Comparison of ENCODE assay signal across 11 mouse cellular contexts in genomic region chr15:6259957-6260740, GRCm38 (mm10). TPM values are rescaled to one million over a fixed set of nuclear protein-coding genes. Genes with fewer than 3 reads are reported as not detected.
DNase-seq lines count a peak whose midpoint lies in the region; ATAC-seq and TF ChIP-seq lines count a peak whose summit lies in the region.
"Had no signal": no experiment of that assay in that cellular context is flagged by ENCODE, and none has a peak within 500 bp of the region (broad histone marks: within the 10 kb centered on the region; RNA-seq: fewer than 3 reads in every experiment).

No protein-coding gene starts in this region.

- no peak overlapping the region for H3K4me3 ChIP-seq in liver, adult 2 months (ENCODE audit: insufficient read depth, low read depth, low read length)
- no peak overlapping the region for H3K4me3 ChIP-seq in embryonic facial prominence, embryonic 15.5 days (replicated peaks)
- H3K4me3 ChIP-seq in myocyte: no peak overlapping the region
- H3K4me3 ChIP-seq: embryonic facial prominence, embryonic 12.5 days; midbrain, embryonic 13.5 days had no signal

- H3K9me3 ChIP-seq in embryonic facial prominence, embryonic 15.5 days (replicated peaks): no peaks in the 10 kb centered on the region
- H3K9me3 ChIP-seq: embryonic facial prominence, embryonic 12.5 days; G1E; midbrain, embryonic 13.5 days had no signal

- H3K79me2 ChIP-seq in liver, adult 2 months (ENCODE audit: control insufficient read depth, insufficient read depth, low read length): no peaks in the 10 kb centered on the region
- H3K79me2 ChIP-seq in myocyte (ENCODE audit: control insufficient read depth, insufficient read depth): no peaks in the 10 kb centered on the region

- H3K4me1 ChIP-seq in liver, adult 2 months (ENCODE audit: control insufficient read depth, insufficient read depth, low read length): peaks cover 10% of the 10 kb centered on the region; the same call in 1 of the 2 replicates
- no peaks in the 10 kb centered on the region for H3K4me1 ChIP-seq in embryonic facial prominence, embryonic 15.5 days
- H3K4me1 ChIP-seq: midbrain, embryonic 13.5 days had no signal

- DNase-seq in liver, adult 2 months (ENCODE audit: extremely low read depth, low read depth, low spot score): peak; percentile 56
- DNase-seq in liver: no peak
- peak; percentile 63 for DNase-seq in kidney, adult 9 months
- DNase-seq in layer of hippocampus, postnatal 10 days (ENCODE audit: low spot score in 2 of 2): no peak
- no peak for DNase-seq in adrenal gland, adult 18-20 months (ENCODE audit: low spot score in 2 of 2)

- no peaks in the 10 kb centered on the region for H3K27me3 ChIP-seq in liver, adult 2 months (ENCODE audit: control insufficient read depth, insufficient read depth, low read length)
- H3K27me3 ChIP-seq in embryonic facial prominence, embryonic 15.5 days: no peaks in the 10 kb centered on the region
- H3K27me3 ChIP-seq in myocyte (ENCODE audit: control insufficient read depth, insufficient read depth, insufficient read length): no peaks in the 10 kb centered on the region
- H3K27me3 ChIP-seq: embryonic facial prominence, embryonic 12.5 days; midbrain, embryonic 13.5 days had no signal

- ATAC-seq in embryonic facial prominence, embryonic 15.5 days (ENCODE audit: insufficient number of reproducible peaks, low FRiP score, low TSS enrichment, low read depth): no peak
- no peak for ATAC-seq in frontal cortex, adult (ENCODE audit: low TSS enrichment)
- ATAC-seq: midbrain, embryonic 13.5 days had no signal

- no peak overlapping the region for H3K9ac ChIP-seq in liver, adult 2 months (ENCODE audit: low read depth, low read length)
- H3K9ac ChIP-seq in embryonic facial prominence, embryonic 15.5 days: no peak overlapping the region
- H3K9ac ChIP-seq: embryonic facial prominence, embryonic 12.5 days; midbrain, embryonic 13.5 days had no signal

- TF ChIP-seq POLR2A in liver, adult 2 months (IDR thresholded peaks at IDR 0.05; ENCODE audit: extremely low read depth, insufficient read depth, low read length): no peak
- TF ChIP-seq POLR2A in myocyte (IDR thresholded peaks at IDR 0.05; ENCODE audit: insufficient read length, low read depth): no peak

- H3K4me2 ChIP-seq in embryonic facial prominence, embryonic 15.5 days (replicated peaks): no peak overlapping the region
- H3K4me2 ChIP-seq in myocyte (ENCODE audit: low read depth): no peak overlapping the region
- H3K4me2 ChIP-seq: embryonic facial prominence, embryonic 12.5 days; midbrain, embryonic 13.5 days had no signal

- 12% methylated on average over 3 of the region's 3 CpGs for WGBS in liver, adult 2 months
- 36% methylated on average over 3 of the region's 3 CpGs for WGBS in embryonic facial prominence, embryonic 15.5 days

- H3ac ChIP-seq in myocyte (ENCODE audit: control insufficient read depth, insufficient read length): no peak overlapping the region

- no peak for TF ChIP-seq CTCF in liver, adult 2 months (IDR thresholded peaks at IDR 0.05; ENCODE audit: low read depth, low read length)

- peak overlapping the region; percentile 66 for H3K27ac ChIP-seq in liver, adult 2 months (replicated peaks; ENCODE audit: insufficient read depth, low read depth, low read length)
- 0 out of 2 replicates have a peak overlapping the region, but pooled peaks have one; percentile 4 for H3K27ac ChIP-seq in embryonic facial prominence, embryonic 15.5 days (replicated peaks)
- H3K27ac ChIP-seq: embryonic facial prominence, embryonic 12.5 days; midbrain, embryonic 13.5 days had no signal

- H3K36me3 ChIP-seq in liver, adult 2 months (ENCODE audit: control insufficient read depth, insufficient read depth, low read length): no peaks in the 10 kb centered on the region
- no peaks in the 10 kb centered on the region for H3K36me3 ChIP-seq in embryonic facial prominence, embryonic 15.5 days
- no peaks in the 10 kb centered on the region for H3K36me3 ChIP-seq in myocyte (ENCODE audit: control insufficient read depth, insufficient read depth)
- H3K36me3 ChIP-seq: embryonic facial prominence, embryonic 12.5 days; G1E; midbrain, embryonic 13.5 days had no signal

TF ChIP-seq in myocyte, 11 proteins besides CTCF, POLR2A, EP300 and RAD21:
- TF ChIP-seq CEBPB (IDR thresholded peaks at IDR 0.05; ENCODE audit: insufficient read depth, poor library complexity, severe bottlenecking) (no peak), USF1 (IDR thresholded peaks at IDR 0.05; ENCODE audit: low read depth) (peak; percentile 67), TCF12 (IDR thresholded peaks at IDR 0.05; ENCODE audit: insufficient read depth, poor library complexity, severe bottlenecking) (no peak), TCF3 (IDR thresholded peaks at IDR 0.05; ENCODE audit: insufficient read length, low read depth) (no peak), SRF (IDR thresholded peaks at IDR 0.05; ENCODE audit: control insufficient read depth, insufficient read length, low read depth) (no peak)

RNA-seq across cellular contexts. Expression of gene Dab2, which starts 39.4 kb away (rescaled TPM):
- total RNA-seq in liver, adult 2 months (2014; rRNA removed): 7.9 and 8.9 TPM in 2 replicates
- polyA plus RNA-seq in liver, adult 2 months (2012; rRNA removed): 4.2 and 8.1 TPM in 2 replicates
- 65.6 and 81.5 TPM in 2 replicates for polyA plus RNA-seq in embryonic facial prominence, embryonic 15.5 days (2015; fragmentation: Nextera tagmentation; extraction: Ambion mirVana)
- polyA plus RNA-seq in myocyte (2012; fragmentation: generic; extraction: Trizol): 9.8 TPM
- 10 to 100 TPM; 28.4 to 29.9 TPM for total RNA-seq in layer of hippocampus, postnatal 10 days (2021)
- total RNA-seq in adrenal gland, adult 18-20 months (2021): 100 to 1,000 TPM; 329 to 456 TPM
- polyA plus RNA-seq: G1E had no signal

Comparison
In these comparisons a context has a peak if more than half of its experiments do, and no peak if none do; other contexts are left out.
1. DNase-seq: peak in liver, adult 2 months (single experiment) and kidney, adult 9 months (single experiment); none in liver (single experiment), layer of hippocampus, postnatal 10 days (0 of 2) and adrenal gland, adult 18-20 months (0 of 2).
2. RNA of gene Dab2, which starts 39.4 kb away (total RNA-seq): 329 to 456 TPM in adrenal gland, adult 18-20 months; 28.4 to 29.9 TPM in layer of hippocampus, postnatal 10 days and 7.9 to 8.9 TPM in liver, adult 2 months; every median in the first group is over 10 times any median in the second.